Mouse (Mus musculus) embryonic stem cell, embryonic (primary cell): ENCODE results near the gene Ndufs2.

Source experiments
- CTCF ChIA-PET, 4 experiments: fragments of 300-600 bp in 2 of 4; fragments of 350-600 bp in 2 of 4; sonication (Branson Sonifier 250); formaldehyde crosslinking; loops; one replicate each; lab custom pipeline; 2022; ENCODE audit warnings: inconsistent platforms in 2 of 4; lab: Charles Lee
- POLR2A ChIA-PET, 4 experiments: fragments of 300-600 bp in 2 of 4; fragments of 350-600 bp in 2 of 4; sonication (Branson Sonifier 250); formaldehyde crosslinking; loops; one replicate each; lab custom pipeline; 2022; ENCODE audit warnings: antibody characterized with exemption in 4 of 4, inconsistent platforms in 1 of 4; lab: Charles Lee

Ndufs2 gene

DNA sequence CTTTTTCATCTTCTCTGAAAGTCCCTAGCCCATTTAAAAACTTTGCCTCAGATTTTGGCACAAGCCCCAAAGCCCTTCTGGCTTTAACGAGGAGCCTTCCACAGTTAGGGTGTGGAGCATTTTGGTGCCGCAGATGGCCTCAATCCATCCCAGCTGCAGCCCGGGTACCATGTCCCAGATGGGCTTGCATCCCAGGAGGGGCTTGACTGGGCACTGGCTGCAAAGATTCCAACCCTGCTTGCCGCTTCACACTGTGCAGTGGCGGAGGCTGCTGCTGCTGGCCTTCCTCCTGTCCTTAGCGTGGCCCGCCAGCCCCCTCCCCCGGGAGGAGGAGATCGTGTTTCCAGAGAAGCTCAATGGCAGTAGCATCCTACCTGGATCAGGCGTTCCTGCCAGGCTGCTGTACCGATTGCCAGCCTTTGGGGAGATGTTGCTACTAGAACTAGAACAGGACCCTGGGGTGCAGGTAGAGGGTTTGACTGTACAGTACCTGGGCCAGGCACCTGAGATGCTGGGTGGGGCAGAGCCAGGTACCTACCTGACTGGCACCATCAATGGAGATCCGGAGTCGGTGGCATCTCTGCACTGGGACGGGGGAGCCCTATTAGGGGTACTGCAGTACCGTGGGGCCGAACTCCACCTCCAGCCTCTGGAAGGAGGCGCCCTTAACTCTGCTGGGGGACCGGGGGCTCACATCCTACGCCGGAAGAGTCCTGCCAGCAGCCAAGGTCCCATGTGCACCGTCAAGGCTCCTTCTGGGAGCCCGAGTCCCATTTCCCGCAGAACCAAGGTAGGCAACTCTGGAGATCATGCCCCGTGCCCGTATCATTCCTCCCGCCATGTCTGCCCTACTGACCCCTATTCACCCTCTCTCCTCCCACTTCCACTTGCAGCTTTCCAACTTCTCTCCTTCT, at the start of gene Ndufs2:
TSS of gene Ndufs2 (minus strand) at position 709 of the 914 bp plus-strand sequence.
- ChIA-PET CTCF (interaction anchor here (0.6 to 2.6 kb wide), 17 partner anchors 9 to 139 kb away, joined by 3 to 12 read pairs (median 4); partner anchors contain the start of genes Ppox (in 1 of the 4) and Tomm40l (in 1 of the 4)), POLR2A (interaction anchor here (0.5 to 3.4 kb wide), 39 partner anchors 9 to 342 kb away, joined by 3 to 21 read pairs (median 4); partner anchors contain the start of genes B4galt3 (in 3 of the 4), Cfap126 (in 1 of the 4), Dedd (in 1 of the 4) and Klhdc9 (in 1 of the 4))

DNA sequence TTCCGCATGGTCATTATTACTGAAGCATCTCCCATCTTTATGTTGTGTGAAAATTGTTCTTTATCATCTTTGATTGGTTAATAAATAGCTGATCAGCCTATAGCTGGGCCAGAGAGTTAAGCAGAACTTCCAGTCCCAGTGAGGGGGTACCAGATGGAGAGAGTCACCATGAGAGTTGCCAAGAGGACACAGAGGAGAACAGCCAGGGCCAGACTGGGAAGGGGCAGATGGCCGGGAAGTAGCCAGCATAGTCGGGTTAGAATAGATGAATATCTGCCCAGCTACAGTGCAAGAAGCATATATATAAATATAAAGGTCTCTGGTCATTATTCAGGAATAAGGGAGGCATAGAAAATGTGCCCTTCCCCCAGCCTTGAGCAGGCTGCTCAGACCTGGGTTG, 47.0 kb upstream of the Ndufs2 start:
- CTCF ChIA-PET: interaction anchor here in 1 of 4 experiments (1.0 kb wide), 1 partner anchor 17 kb away, joined by 3 read pairs; the partner anchor contains the start of gene Ppox

DNA sequence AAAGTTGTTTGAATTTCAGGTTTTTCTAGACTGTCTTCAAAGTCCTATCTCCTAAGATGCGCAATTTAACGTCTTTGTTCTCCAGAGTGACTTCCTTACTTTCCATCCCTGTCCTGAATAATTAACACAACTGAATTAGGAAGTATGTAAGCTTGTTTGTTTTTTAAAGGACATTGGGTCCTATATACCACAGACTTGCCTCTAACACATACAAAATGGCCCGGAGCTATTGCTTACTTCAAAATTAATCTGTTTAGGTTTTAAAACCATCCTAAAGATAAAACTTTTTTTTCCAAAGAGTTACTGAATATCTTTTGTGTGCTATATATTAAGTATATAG, 43.8 kb upstream of the Ndufs2 start:
- POLR2A ChIA-PET: interaction anchor here (0.6 to 2.6 kb wide), 26 partner anchors 10 to 404 kb away, joined by 3 to 12 read pairs (median 5); partner anchors contain the start of genes Ppox (in 3 of the 4), Dedd (in 2 of the 4), B4galt3 (in 1 of the 4) and Klhdc9 (in 1 of the 4)
- CTCF ChIA-PET: interaction anchor here in 1 of 4 experiments (1.0 to 1.5 kb wide), 2 partner anchors 14 to 25 kb away, joined by 3 to 8 read pairs; partner anchors contain the start of genes B4galt3 and Ppox

More for the DNA sequence above, 47.0 kb upstream of the Ndufs2 start:
- POLR2A ChIA-PET: interaction anchor here in 2 of 4 experiments (0.5 to 1.4 kb wide), 8 partner anchors 11 to 54 kb away, joined by 3 to 4 read pairs (median 4); partner anchors contain the start of genes Ppox (in 1 of the 2) and Usp21 (in 1 of the 2)

DNA sequence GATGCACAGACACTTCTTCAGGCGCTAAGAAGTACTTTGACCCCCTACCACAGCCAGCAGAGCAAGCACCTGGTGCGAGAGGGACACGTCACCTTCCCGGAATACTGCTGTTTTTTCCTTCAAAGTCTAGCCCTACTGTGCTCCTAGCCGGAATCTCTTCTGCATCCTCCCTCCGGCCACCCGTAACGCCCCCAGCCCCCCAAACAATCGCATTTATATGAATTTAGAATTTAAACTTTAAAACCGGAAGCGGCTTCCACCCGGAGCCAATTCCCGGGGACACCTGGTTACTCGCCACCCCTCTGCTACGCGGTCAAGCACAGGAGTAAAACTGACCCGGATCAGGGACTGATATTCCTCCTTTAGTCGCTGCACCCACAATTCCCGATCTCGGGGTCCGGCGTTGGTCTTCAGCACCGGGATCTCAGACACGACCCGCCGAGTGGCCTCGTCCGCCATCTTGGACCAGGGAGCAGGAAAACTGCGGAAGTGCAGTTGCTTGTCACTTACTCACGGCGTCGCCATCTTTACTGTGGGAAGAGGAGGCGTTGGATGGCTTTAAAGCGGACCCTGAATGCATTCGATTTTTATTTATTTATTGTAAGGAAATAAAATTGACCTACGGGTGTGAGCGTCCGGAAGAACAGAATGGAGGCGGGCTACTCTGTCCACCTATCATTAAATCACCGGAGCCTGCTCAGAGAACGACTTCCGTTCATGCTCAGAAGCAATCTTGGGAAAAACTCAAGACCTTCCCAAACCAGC, 43.3 kb upstream of the Ndufs2 start, which contains the start of gene Ufc1:
TSS of gene Ufc1 (minus strand) at position 727 of the 765 bp plus-strand sequence.
- CTCF ChIA-PET: interaction anchor here in 2 of 4 experiments (0.7 to 1.5 kb wide), 3 partner anchors 13 to 59 kb away, joined by 3 to 8 read pairs (median 3); partner anchors contain the start of genes B4galt3 (in 1 of the 2) and Ppox (in 1 of the 2)
- POLR2A ChIA-PET: interaction anchor here in 3 of 4 experiments (0.7 to 3.0 kb wide), 30 partner anchors 8 to 401 kb away, joined by 3 to 22 read pairs (median 5); partner anchors contain the start of genes B4galt3 (in 2 of the 3), Dedd (in 2 of the 3), Ppox (in 2 of the 3) and Klhdc9 (in 1 of the 3)

DNA sequence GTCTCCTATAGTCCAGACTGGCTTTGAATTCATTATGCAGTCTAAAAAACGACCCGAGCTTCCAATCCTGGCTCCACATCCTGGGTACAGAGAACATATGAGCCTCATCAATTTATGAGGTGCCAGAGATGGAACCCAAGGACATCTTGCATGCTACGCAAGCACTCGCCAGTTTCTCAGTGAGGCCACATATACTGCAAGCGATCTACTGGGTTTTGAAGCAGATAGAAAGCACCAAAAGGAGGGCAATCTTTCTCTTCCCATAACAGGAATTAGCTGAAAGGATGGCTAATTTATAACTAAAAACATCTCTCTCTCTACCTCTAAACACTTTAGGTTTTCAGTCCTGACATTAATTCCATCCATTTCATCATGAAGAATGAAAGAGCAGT, 42.7 kb upstream of the Ndufs2 start:
- POLR2A ChIA-PET: interaction anchor here in 3 of 4 experiments (0.5 to 3.0 kb wide), 18 partner anchors 8 to 981 kb away, joined by 3 to 22 read pairs (median 3); partner anchors contain the start of genes B4galt3 (in 2 of the 3), Dedd (in 2 of the 3), Ppox (in 2 of the 3) and Pcp4l1 (in 1 of the 3)
- CTCF ChIA-PET: interaction anchor here in 1 of 4 experiments (0.7 kb wide), 1 partner anchor 60 kb away, joined by 3 read pairs; no protein-coding TSS in a partner anchor

DNA sequence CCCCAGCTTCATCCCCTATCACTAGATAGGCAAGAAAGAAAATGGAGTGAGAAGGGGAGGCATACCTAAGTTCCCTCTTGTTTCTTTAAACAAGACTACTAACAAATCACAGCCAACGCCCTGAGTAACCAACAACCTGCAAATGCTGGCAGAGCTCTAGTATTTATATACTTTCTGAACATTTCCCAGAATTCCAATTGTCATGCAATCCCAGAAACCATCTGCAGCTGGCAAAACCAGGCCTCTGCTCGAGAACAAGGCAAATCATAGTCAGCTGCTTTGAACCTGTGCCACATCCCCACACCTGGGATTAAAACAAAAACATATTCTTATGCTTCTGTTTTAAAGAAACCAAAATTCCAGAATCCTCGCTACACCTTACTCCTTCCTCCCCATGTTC, 42.2 kb upstream of the Ndufs2 start:
- CTCF ChIA-PET: interaction anchor here in 2 of 4 experiments (0.7 to 1.7 kb wide), 2 partner anchors 12 to 60 kb away, joined by 3 to 4 read pairs; partner anchors contain the start of gene Ppox (in 1 of the 2)
- POLR2A ChIA-PET: interaction anchor here in 3 of 4 experiments (0.5 to 3.0 kb wide), 21 partner anchors 8 to 981 kb away, joined by 3 to 22 read pairs (median 3); partner anchors contain the start of genes B4galt3 (in 2 of the 3), Dedd (in 2 of the 3), Ppox (in 2 of the 3) and Nit1 (in 1 of the 3)

DNA sequence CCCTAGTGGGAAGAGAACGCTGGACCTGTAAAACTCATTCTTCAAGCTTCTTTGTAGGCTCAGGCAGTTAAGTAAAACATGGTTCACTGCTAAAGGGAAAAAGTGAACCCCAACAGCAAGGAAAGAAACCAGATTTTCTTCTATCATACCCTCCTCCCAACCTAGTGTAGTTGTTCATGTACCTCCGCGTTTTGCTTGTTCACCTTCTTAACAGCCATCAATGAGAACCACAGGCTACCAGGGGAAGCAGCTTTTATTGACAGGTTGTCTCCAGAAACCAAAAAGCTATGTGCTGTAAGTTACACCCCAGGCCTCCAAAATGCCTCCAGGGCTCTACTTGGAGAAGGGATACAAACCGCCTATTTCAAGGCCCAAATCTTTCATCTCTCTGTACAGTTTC, 37.1 kb upstream of the Ndufs2 start:
- ChIA-PET POLR2A (interaction anchor here in 3 of 4 experiments (1.1 to 6.3 kb wide), 16 partner anchors 10 to 57 kb away, joined by 3 to 46 read pairs (median 5); partner anchors contain the start of genes B4galt3 (in 3 of the 3), Nit1 (in 2 of the 3), Pfdn2 (in 2 of the 3) and Adamts4 (in 1 of the 3)), CTCF (interaction anchor here in 1 of 4 experiments (0.6 kb wide), 1 partner anchor 268 kb away, joined by 3 read pairs; no protein-coding TSS in a partner anchor)

DNA sequence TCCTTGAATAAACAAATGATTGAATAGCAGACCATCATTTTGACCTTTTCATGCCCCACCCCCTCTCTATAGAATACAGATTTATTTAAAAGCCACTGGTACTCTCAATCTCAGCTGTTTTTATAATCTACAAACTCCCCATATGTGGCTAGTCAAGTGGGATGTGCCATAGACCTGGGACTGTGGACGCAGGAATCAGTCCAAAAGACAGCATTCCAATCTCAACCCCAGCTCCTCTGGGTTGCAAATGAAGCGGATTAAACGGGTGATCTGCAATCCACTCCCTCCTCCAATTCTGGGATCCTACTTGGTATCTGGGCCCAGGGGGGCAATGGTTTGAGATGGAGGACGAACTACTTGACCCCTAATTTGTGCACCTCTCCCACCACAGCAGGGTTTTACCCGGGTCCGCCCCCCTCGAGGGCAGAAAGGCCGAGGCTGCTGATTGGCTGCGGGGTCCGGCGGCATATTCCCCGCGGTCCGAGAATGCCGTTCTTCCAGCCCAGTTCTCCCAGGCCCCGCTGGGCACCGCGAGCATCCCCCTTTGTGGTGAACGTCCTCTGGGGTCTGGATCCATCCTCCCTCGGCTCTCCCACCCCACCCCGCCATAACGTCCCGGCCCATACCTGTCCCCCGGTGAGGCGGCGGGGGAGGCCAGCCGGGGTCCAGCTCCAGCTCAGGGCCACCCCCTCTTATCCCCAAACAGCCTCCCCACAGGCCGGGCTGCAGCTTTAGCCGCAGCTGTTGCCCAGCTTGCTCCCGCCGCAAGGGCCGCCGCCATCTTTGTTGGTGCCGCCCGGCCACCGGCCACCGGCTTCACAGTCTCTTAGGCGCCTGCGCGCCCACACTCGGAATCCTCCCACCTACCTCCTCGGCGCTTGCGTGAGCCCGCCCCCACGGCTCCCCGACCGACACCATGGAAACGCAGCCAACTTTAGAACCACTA, 36.2 kb upstream of the Ndufs2 start, which contains the start of gene Usp21:
TSS of gene Usp21 (minus strand) at position 856 of the 946 bp plus-strand sequence.
- ChIA-PET POLR2A (interaction anchor here (0.9 to 6.3 kb wide), 19 partner anchors 9 to 150 kb away, joined by 3 to 46 read pairs (median 4); partner anchors contain the start of genes B4galt3 (in 3 of the 4), Dedd (in 3 of the 4), Adamts4 (in 1 of the 4) and F11r (in 1 of the 4)), CTCF (interaction anchor here in 2 of 4 experiments (0.6 to 1.0 kb wide), 2 partner anchors 35 to 267 kb away, joined by 3 read pairs; no protein-coding TSS in a partner anchor)

DNA sequence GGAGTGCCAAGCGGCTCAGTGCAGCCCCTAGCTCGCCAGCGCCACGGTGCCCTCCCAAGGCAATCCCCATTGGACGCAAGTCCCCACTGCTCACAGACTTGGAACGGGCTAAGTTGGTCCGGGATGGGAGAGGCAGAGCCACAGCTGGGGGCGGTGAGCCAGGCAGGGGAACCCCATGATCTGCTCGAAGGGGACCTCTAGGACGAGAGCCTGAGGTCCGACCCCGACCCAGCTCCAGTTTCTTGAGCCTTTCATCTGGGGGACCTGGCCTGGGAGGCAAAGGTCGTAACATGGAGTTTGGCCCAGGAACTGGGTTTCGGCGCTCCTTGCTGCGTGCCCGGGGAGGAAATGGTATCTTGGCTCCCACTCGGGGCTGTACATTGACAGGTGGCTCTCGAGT, 35.3 kb upstream of the Ndufs2 start:
- ChIA-PET CTCF (interaction anchor here in 1 of 4 experiments (1.0 kb wide), 1 partner anchor 36 kb away, joined by 3 read pairs; no protein-coding TSS in a partner anchor), POLR2A (interaction anchor here (1.0 to 6.3 kb wide), 12 partner anchors 8 to 151 kb away, joined by 3 to 119 read pairs (median 6); partner anchors contain the start of genes B4galt3 (in 3 of the 4), Dedd (in 3 of the 4) and F11r (in 1 of the 4))

DNA sequence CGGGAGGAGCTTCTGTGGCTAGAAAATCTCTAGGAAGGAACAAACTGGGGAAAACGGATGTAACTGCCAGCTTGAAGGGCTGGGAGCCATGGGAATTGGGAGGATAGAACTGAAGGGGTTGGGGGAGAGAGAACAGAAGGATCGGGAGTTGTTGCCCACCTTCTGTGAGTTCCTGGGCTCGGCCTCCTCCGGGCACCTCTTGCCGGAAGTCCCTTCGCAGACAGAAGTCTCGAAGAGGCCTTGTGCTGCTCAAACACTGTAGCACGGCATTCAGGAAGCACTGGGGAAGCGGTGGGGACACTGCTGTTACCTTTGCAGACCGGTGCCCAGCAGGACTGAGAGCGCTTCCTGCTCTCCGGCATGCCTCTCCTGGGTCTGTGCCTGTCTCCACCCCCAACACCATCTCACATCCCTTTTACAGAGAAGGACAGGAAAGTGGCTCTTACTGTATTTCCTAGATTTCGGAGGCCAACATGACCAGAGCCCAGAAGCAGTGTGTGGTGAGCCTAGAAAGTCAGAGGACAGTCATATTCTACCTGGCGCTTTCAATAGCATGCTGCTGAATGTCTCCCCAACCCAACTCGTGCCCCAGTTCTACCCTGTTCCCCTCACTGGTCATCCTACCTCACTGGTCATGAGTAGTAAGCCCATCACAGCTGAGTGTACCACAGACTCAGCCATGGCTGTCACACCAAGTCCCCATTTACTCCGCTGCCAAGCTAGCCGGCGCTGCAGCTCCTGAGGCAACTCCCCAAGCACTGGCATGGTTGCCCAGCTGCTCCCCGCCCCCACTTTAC, 34.1 kb upstream of the Ndufs2 start:
- ChIA-PET CTCF (interaction anchor here in 2 of 4 experiments (0.5 to 1.8 kb wide), 2 partner anchors 149 to 174 kb away, joined by 3 to 6 read pairs; no protein-coding TSS in a partner anchor), POLR2A (interaction anchor here (0.9 to 6.3 kb wide), 13 partner anchors 8 to 175 kb away, joined by 3 to 119 read pairs (median 4); partner anchors contain the start of genes B4galt3 (in 3 of the 4), Dedd (in 1 of the 4), Nit1 (in 1 of the 4) and Pfdn2 (in 1 of the 4))

DNA sequence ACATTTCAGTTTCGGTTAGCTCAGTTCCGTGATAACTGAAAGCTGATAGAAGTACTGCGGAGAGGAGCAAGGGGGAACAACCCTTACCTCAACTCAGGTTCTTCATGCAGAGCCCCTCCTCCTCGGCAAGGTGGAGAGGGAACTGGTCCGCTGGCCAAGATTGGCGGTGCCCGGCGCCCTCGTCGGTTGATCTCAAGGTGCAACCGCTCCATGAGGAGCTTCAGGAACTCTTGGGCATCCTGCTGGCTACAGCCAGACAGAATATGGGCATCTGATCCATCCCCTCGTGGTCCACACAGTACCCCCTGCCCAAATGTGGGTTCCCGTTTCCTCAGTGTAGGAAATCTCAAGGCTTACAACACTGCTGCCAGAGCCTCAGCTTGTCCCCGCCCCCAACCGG, 33.3 kb upstream of the Ndufs2 start:
- CTCF ChIA-PET: interaction anchor here in 1 of 4 experiments (1.8 kb wide), 1 partner anchor 173 kb away, joined by 6 read pairs; no protein-coding TSS in a partner anchor
- POLR2A ChIA-PET: interaction anchor here (0.9 to 6.3 kb wide), 14 partner anchors 8 to 174 kb away, joined by 3 to 119 read pairs (median 4); partner anchors contain the start of genes B4galt3 (in 3 of the 4), Dedd (in 1 of the 4), Klhdc9 (in 1 of the 4) and Nit1 (in 1 of the 4)

DNA sequence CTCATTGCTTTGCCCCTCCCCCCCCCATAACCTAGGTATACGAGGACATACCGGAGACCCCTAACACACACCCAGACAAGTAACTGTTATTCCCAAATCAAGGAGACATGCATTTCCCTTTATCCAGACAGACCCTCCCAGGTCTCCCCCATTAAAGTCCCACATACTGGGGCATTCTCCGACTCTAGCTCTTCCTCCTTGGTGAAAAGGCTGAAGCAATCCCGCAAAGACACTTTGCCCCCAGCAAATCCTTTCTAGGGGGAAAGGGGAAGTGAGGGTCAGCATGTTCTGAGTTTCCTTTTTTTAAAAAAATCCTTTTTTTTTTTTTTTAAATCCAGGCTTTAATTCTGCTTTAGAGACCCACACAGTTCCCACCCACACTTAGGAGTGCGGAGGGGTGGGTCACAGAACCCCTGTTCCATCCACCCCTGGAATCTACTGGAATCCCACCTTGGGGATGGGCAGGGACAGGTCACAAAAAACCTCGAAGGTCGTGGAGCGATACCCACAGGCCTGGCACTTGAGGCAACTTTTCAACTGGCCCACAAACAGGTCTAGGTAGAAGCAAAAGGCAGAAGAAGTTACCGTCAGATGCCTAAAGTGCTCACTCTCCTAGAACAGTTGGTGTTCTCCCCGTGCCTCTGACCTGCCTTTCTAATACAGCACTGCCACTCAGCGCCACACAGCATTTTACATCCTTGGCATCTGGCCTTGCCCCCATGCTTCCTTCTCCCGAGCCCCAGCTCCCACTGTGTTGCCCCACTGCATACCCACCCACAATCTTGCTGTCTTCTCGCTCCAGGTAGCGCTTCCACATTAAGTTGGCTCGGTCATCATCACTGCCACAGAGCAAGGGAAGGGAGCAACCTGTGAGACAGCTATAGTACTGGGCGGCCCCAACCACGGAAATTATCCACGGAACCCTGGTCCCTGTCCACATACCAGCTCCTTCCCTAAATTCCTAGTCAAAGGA, 32.3 kb upstream of the Ndufs2 start:
- POLR2A ChIA-PET: interaction anchor here in 3 of 4 experiments (0.7 to 6.3 kb wide), 8 partner anchors 8 to 173 kb away, joined by 3 to 119 read pairs (median 4); partner anchors contain the start of genes B4galt3 (in 2 of the 3) and Klhdc9 (in 1 of the 3)
- CTCF ChIA-PET: interaction anchor here in 3 of 4 experiments (0.5 to 1.8 kb wide), 3 partner anchors 73 to 172 kb away, joined by 4 to 9 read pairs (median 6); no protein-coding TSS in a partner anchor
